Mouse (Mus musculus): Measurements from ENCODE around the gene Sgta. TPM values are rescaled to one million over a fixed set of nuclear protein-coding genes. Genes with fewer than 3 reads are reported as not detected.
A peak's percentile ranks its signal among the peaks of the same experiment; 100 is the strongest.

The Sgta gene
- polyA plus RNA-seq, 1 experiment from 2014 or later, result 262 TPM

- WGBS, result 38% methylated on average over 10 of the region's 10 CpGs
- ATAC-seq (ENCODE audit: insufficient read depth, low FRiP score, low TSS enrichment) (no peak), DNase-seq (ENCODE audit: low spot score) (peak; percentile 48)
Measured at GRCm38 (mm10) chr10:81018326-81018725, 41.7 kb downstream of the Sgta start.

DNA sequence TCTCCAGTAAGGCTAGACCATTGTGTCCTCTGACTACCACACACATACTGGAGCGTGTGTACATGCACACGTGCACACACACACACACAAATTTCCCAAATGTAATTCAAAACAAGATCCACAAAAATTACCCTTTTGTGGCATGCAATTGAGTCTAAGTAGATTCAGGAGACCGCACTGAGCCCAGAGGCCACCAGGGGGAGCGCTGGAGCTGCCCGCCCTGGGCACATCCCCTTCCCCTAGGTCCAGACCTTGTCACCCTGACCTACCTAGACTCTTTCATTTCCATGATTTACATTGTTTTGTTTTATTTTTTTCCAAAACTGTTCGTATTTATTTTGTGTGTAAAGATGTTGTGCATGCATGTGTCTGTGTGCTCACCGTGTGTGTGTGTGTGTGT is 43.3 kb downstream of the Sgta start:
- Histone ChIP-seq H3K4me2 (ENCODE audit: low read depth) (no peak overlapping the region), H3K27ac (ENCODE audit: low read depth, low read length) (no peak overlapping the region), H3K36me3 (ENCODE audit: control insufficient read depth, insufficient read depth, low read length) (no peaks in the 10 kb centered on the region), H3K9me3 (ENCODE audit: control insufficient read depth, low read length) (no peaks in the 10 kb centered on the region), H3K9ac (ENCODE audit: low read length) (no peak overlapping the region), H3K4me1 (ENCODE audit: control insufficient read depth, insufficient read depth, low read length) (no peaks in the 10 kb centered on the region), H3K27me3 (ENCODE audit: control insufficient read depth, insufficient read depth, low read length) (peaks cover 3% of the 10 kb centered on the region; the same call in 1 of the 2 replicates), H3K4me3 (ENCODE audit: low read depth, low read length) (no peak overlapping the region)
- peak; percentile 71 for DNase-seq (ENCODE audit: low spot score)
- WGBS, result 8% methylated on average over 7 of the region's 7 CpGs
- ATAC-seq (ENCODE audit: insufficient read depth, low FRiP score, low TSS enrichment), result no peak

More at GRCm38 (mm10) chr10:81018326-81018725, 41.7 kb downstream of the Sgta start:
- Histone ChIP-seq H3K9me3 (ENCODE audit: control insufficient read depth, low read length) (no peaks in the 10 kb centered on the region), H3K36me3 (ENCODE audit: control insufficient read depth, insufficient read depth, low read length) (no peaks in the 10 kb centered on the region), H3K4me1 (ENCODE audit: control insufficient read depth, insufficient read depth, low read length) (no peaks in the 10 kb centered on the region), H3K4me3 (ENCODE audit: low read depth, low read length) (no peak overlapping the region), H3K27ac (ENCODE audit: low read depth, low read length) (no peak overlapping the region), H3K27me3 (ENCODE audit: control insufficient read depth, insufficient read depth, low read length) (peaks cover 14% of the 10 kb centered on the region), H3K4me2 (ENCODE audit: low read depth) (no peak overlapping the region), H3K9ac (ENCODE audit: low read length) (no peak overlapping the region)

DNA sequence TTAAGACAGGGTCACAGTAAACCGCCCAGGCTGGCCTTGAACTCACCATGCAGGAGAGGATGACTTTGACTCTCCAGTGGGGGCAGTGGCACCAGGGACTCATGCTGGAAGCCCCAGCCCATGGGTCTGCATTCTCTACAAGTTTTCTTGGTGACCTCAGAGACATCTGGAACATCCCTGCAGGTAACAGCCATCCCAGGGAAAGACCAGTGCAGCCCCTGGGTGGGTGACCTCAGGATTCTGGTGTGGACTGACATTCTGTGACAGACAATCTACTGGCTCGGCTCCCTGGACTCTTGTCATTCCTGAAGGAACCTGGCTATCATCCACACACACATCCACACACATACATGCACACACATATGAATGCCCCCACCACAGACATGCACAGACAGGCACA is 44.3 kb downstream of the Sgta start:
- H3K9ac ChIP-seq (ENCODE audit: low read length), result no peak overlapping the region
- DNase-seq (ENCODE audit: low spot score) (no peak), ATAC-seq (ENCODE audit: insufficient read depth, low FRiP score, low TSS enrichment) (no peak)
- no peaks in the 10 kb centered on the region for H3K4me1 ChIP-seq (ENCODE audit: control insufficient read depth, insufficient read depth, low read length)
- no peak overlapping the region for H3K4me2 ChIP-seq (ENCODE audit: low read depth)
- H3K4me3 ChIP-seq (ENCODE audit: low read depth, low read length), result no peak overlapping the region
- no peaks in the 10 kb centered on the region for H3K36me3 ChIP-seq (ENCODE audit: control insufficient read depth, insufficient read depth, low read length)
- H3K27ac ChIP-seq (ENCODE audit: low read depth, low read length), result no peak overlapping the region
- WGBS, result 81% methylated on average over 2 of the region's 2 CpGs
- no peaks in the 10 kb centered on the region for H3K27me3 ChIP-seq (ENCODE audit: control insufficient read depth, insufficient read depth, low read length)
- H3K9me3 ChIP-seq (ENCODE audit: control insufficient read depth, low read length), result no peaks in the 10 kb centered on the region

- Histone ChIP-seq H3K4me1 (ENCODE audit: control insufficient read depth, insufficient read depth, low read length) (no peaks in the 10 kb centered on the region), H3K27me3 (ENCODE audit: control insufficient read depth, insufficient read depth, low read length) (no peaks in the 10 kb centered on the region), H3K4me2 (ENCODE audit: low read depth) (peak within 1 kb of the TSS; percentile 38), H3K36me3 (ENCODE audit: control insufficient read depth, insufficient read depth, low read length) (no peaks in the 10 kb centered on the region), H3K4me3 (ENCODE audit: low read depth, low read length) (peak within 1 kb of the TSS; percentile 19), H3K9me3 (ENCODE audit: control insufficient read depth, low read length) (no peaks in the 10 kb centered on the region), H3K9ac (ENCODE audit: low read length) (peak within 1 kb of the TSS; percentile 20; the same call in 1 of the 2 replicates), H3K27ac (ENCODE audit: low read depth, low read length) (no peak within 1 kb of the TSS)
- DNase-seq (ENCODE audit: low spot score) (peak; percentile 98), ATAC-seq (ENCODE audit: insufficient read depth, low FRiP score, low TSS enrichment) (peak; percentile 98)
- 9% methylated on average over 31 of the region's 31 CpGs for WGBS
Measured at GRCm38 (mm10) chr10:81014393-81015384, 45.3 kb downstream of the Sgta start, which contains the start of gene Gng7. TSS of gene Gng7 (minus strand) at chr10:81014945.

- H3K27me3 ChIP-seq (ENCODE audit: control insufficient read depth, insufficient read depth, low read length), result no peaks in the 10 kb centered on the region
- H3K36me3 ChIP-seq (ENCODE audit: control insufficient read depth, insufficient read depth, low read length), result no peaks in the 10 kb centered on the region
- H3K4me2 ChIP-seq (ENCODE audit: low read depth), result no peak overlapping the region
- no peak overlapping the region for H3K4me3 ChIP-seq (ENCODE audit: low read depth, low read length)
- ATAC-seq (ENCODE audit: insufficient read depth, low FRiP score, low TSS enrichment), result no peak
- H3K27ac ChIP-seq (ENCODE audit: low read depth, low read length), result no peak overlapping the region
- no peak for DNase-seq (ENCODE audit: low spot score)
- no peaks in the 10 kb centered on the region for H3K4me1 ChIP-seq (ENCODE audit: control insufficient read depth, insufficient read depth, low read length)
- 72% methylated on average over 6 of the region's 6 CpGs for whole genome bisulfite sequencing
- no peaks in the 10 kb centered on the region for H3K9me3 ChIP-seq (ENCODE audit: control insufficient read depth, low read length)
- H3K9ac ChIP-seq (ENCODE audit: low read length), result no peak overlapping the region
Measured at GRCm38 (mm10) chr10:81010851-81011250, 49.1 kb downstream of the Sgta start.

- H3K36me3 ChIP-seq (ENCODE audit: control insufficient read depth, insufficient read depth, low read length), result no peaks in the 10 kb centered on the region
- WGBS, result 39% methylated on average over 7 of the region's 7 CpGs
- no peak overlapping the region for H3K4me2 ChIP-seq (ENCODE audit: low read depth)
- H3K9me3 ChIP-seq (ENCODE audit: control insufficient read depth, low read length), result no peaks in the 10 kb centered on the region
- no peak overlapping the region for H3K27ac ChIP-seq (ENCODE audit: low read depth, low read length)
- DNase-seq (ENCODE audit: low spot score) (no peak), ATAC-seq (ENCODE audit: insufficient read depth, low FRiP score, low TSS enrichment) (no peak)
- no peaks in the 10 kb centered on the region for H3K4me1 ChIP-seq (ENCODE audit: control insufficient read depth, insufficient read depth, low read length)
- H3K9ac ChIP-seq (ENCODE audit: low read length), result no peak overlapping the region
- no peaks in the 10 kb centered on the region for H3K27me3 ChIP-seq (ENCODE audit: control insufficient read depth, insufficient read depth, low read length)
- no peak overlapping the region for H3K4me3 ChIP-seq (ENCODE audit: low read depth, low read length)
Measured at GRCm38 (mm10) chr10:81007240-81007639, 52.7 kb downstream of the Sgta start.

GRCm38 (mm10) chr10:81006005-81006677 is 53.8 kb downstream of the Sgta start:
- 89% methylated on average over 7 of the region's 7 CpGs for WGBS
- DNase-seq (ENCODE audit: low spot score), result no peak
- no peak overlapping the region for H3K27ac ChIP-seq (ENCODE audit: low read depth, low read length)
- H3K9ac ChIP-seq (ENCODE audit: low read length), result no peak overlapping the region
- no peaks in the 10 kb centered on the region for H3K27me3 ChIP-seq (ENCODE audit: control insufficient read depth, insufficient read depth, low read length)
- H3K4me3 ChIP-seq (ENCODE audit: low read depth, low read length), result no peak overlapping the region
- no peaks in the 10 kb centered on the region for H3K9me3 ChIP-seq (ENCODE audit: control insufficient read depth, low read length)
- H3K36me3 ChIP-seq (ENCODE audit: control insufficient read depth, insufficient read depth, low read length), result no peaks in the 10 kb centered on the region
- H3K4me1 ChIP-seq (ENCODE audit: control insufficient read depth, insufficient read depth, low read length), result no peaks in the 10 kb centered on the region
- no peak overlapping the region for H3K4me2 ChIP-seq (ENCODE audit: low read depth)
- no peak for ATAC-seq (ENCODE audit: insufficient read depth, low FRiP score, low TSS enrichment)

- no peak overlapping the region for H3K4me3 ChIP-seq (ENCODE audit: low read depth, low read length)
- no peak overlapping the region for H3K27ac ChIP-seq (ENCODE audit: low read depth, low read length)
- H3K27me3 ChIP-seq (ENCODE audit: control insufficient read depth, insufficient read depth, low read length), result no peaks in the 10 kb centered on the region
- H3K36me3 ChIP-seq (ENCODE audit: control insufficient read depth, insufficient read depth, low read length), result no peaks in the 10 kb centered on the region
- H3K9ac ChIP-seq (ENCODE audit: low read length), result 0 out of 2 replicates have a peak overlapping the region, but pooled peaks have one; percentile 23
- 64% methylated on average over 10 of the region's 10 CpGs for WGBS
- no peak for DNase-seq (ENCODE audit: low spot score)
- H3K4me2 ChIP-seq (ENCODE audit: low read depth), result no peak overlapping the region
- H3K4me1 ChIP-seq (ENCODE audit: control insufficient read depth, insufficient read depth, low read length), result no peaks in the 10 kb centered on the region
- no peak for ATAC-seq (ENCODE audit: insufficient read depth, low FRiP score, low TSS enrichment)
- H3K9me3 ChIP-seq (ENCODE audit: control insufficient read depth, low read length), result no peaks in the 10 kb centered on the region; the same call in 1 of the 2 replicates
Measured at GRCm38 (mm10) chr10:81001161-81001560, 58.8 kb downstream of the Sgta start.

Measured in neural tube, embryonic 11.5 days (tissue).